In genomic region chr9:79920540-79920933, GRCm38 (mm10) we compare ENCODE assay signal across 17 mouse cellular contexts.
A peak's percentile ranks its signal among the peaks of the same experiment; 100 is the strongest.
DNase-seq lines count a peak whose midpoint lies in the region; ATAC-seq and TF ChIP-seq lines count a peak whose summit lies in the region.
"Had no signal": no experiment of that assay in that cellular context is flagged by ENCODE, and none has a peak within 500 bp of the region (broad histone marks: within the 10 kb centered on the region; RNA-seq: fewer than 3 reads in every experiment).

No protein-coding gene starts in this region.

- no peak overlapping the region for H3K9ac ChIP-seq in heart, adult 2 months (ENCODE audit: low read depth, low read length)
- H3K9ac ChIP-seq in lung, embryonic 14.5 days = no peak overlapping the region
- H3K9ac ChIP-seq in forebrain, embryonic 15.5 days (replicated peaks) = no peak overlapping the region
- no peak overlapping the region for H3K9ac ChIP-seq in stomach, embryonic 16.5 days (ENCODE audit: low read length)
- H3K9ac ChIP-seq: neural tube, embryonic 15.5 days had no signal

- intact Hi-C loops in heart, adult 2 months (cut with DNase I) = no loop called here

- no peaks in the 10 kb centered on the region for H3K9me3 ChIP-seq in lung, embryonic 14.5 days (ENCODE audit: low read depth, low read length)
- no peaks in the 10 kb centered on the region for H3K9me3 ChIP-seq in forebrain, embryonic 15.5 days
- H3K9me3 ChIP-seq in stomach, embryonic 16.5 days (replicated peaks; ENCODE audit: control insufficient read depth, low read length) = no peaks in the 10 kb centered on the region
- H3K9me3 ChIP-seq: midbrain, embryonic 10.5 days; neural tube, embryonic 15.5 days had no signal

- H3K4me1 ChIP-seq in heart, adult 2 months (ENCODE audit: control insufficient read depth, insufficient read depth, low read length) = peaks cover 23% of the 10 kb centered on the region
- H3K4me1 ChIP-seq in lung, embryonic 14.5 days (ENCODE audit: insufficient read depth) = peaks cover 25% of the 10 kb centered on the region
- peaks cover 8% of the 10 kb centered on the region; the same call in 1 of the 2 replicates for H3K4me1 ChIP-seq in forebrain, embryonic 15.5 days
- peaks cover 11% of the 10 kb centered on the region; the same call in 1 of the 2 replicates for H3K4me1 ChIP-seq in stomach, embryonic 16.5 days (ENCODE audit: control insufficient read depth, insufficient read depth, low read length)
- peaks cover 16% of the 10 kb centered on the region for H3K4me1 ChIP-seq in thymus, adult 2 months (replicated peaks; ENCODE audit: control insufficient read depth, insufficient read depth, low read length)
- H3K4me1 ChIP-seq: neural tube, embryonic 15.5 days had no signal

- H3K4me2 ChIP-seq in lung, embryonic 14.5 days = no peak overlapping the region
- no peak overlapping the region for H3K4me2 ChIP-seq in forebrain, embryonic 15.5 days (replicated peaks)
- H3K4me2 ChIP-seq in stomach, embryonic 16.5 days (ENCODE audit: low read depth, low read length) = no peak overlapping the region
- H3K4me2 ChIP-seq: neural tube, embryonic 15.5 days had no signal

- no peak overlapping the region for H3K4me3 ChIP-seq in heart, adult 2 months
- no peak overlapping the region for H3K4me3 ChIP-seq in lung, embryonic 14.5 days (ENCODE audit: low read depth, low read length)
- no peak overlapping the region for H3K4me3 ChIP-seq in forebrain, embryonic 15.5 days
- no peak overlapping the region for H3K4me3 ChIP-seq in stomach, embryonic 16.5 days (replicated peaks; ENCODE audit: low read length)
- no peak overlapping the region for H3K4me3 ChIP-seq in thymus, adult 2 months (ENCODE audit: control insufficient read depth, insufficient read depth, low read length)
- H3K4me3 ChIP-seq: midbrain, embryonic 10.5 days; neural tube, embryonic 15.5 days had no signal

- peaks cover 14% of the 10 kb centered on the region for H3K36me3 ChIP-seq in heart, adult 2 months (ENCODE audit: control insufficient read depth, insufficient read depth, low read length)
- H3K36me3 ChIP-seq in lung, embryonic 14.5 days (ENCODE audit: insufficient read depth) = no peaks in the 10 kb centered on the region
- H3K36me3 ChIP-seq in forebrain, embryonic 15.5 days = no peaks in the 10 kb centered on the region
- H3K36me3 ChIP-seq in stomach, embryonic 16.5 days (ENCODE audit: control insufficient read depth, insufficient read depth, low read length) = no peaks in the 10 kb centered on the region
- no peaks in the 10 kb centered on the region for H3K36me3 ChIP-seq in thymus, adult 2 months (ENCODE audit: control insufficient read depth, insufficient read depth, low read length)
- H3K36me3 ChIP-seq: midbrain, embryonic 10.5 days; neural tube, embryonic 15.5 days had no signal

- no peak for DNase-seq in heart, adult 2 months
- no peak for DNase-seq in heart, adult 18-20 months
- no peak for DNase-seq in lung, embryonic 14.5 days
- no peak for DNase-seq in lung, postnatal 14 days
- no peak for DNase-seq in thymus, adult 2 months
- no peak for DNase-seq in retina, postnatal 1 day
- DNase-seq: B cell, adult 2 months; cerebellum, adult 18-20 months; gastrocnemius, postnatal 36 days; kidney, adult 9 months; kidney, postnatal 4 days; lung, postnatal 36 days had no signal

- no peak for TF ChIP-seq CTCF in heart, adult 2 months (IDR thresholded peaks at IDR 0.05)
- TF ChIP-seq CTCF in lung, embryonic 14.5 days (IDR thresholded peaks at IDR 0.05; ENCODE audit: low read depth) = no peak
- no peak for TF ChIP-seq CTCF in thymus, adult 2 months (IDR thresholded peaks at IDR 0.05; ENCODE audit: borderline replicate concordance, control insufficient read depth, extremely low read depth, insufficient read depth, low read length, poor library complexity)

- peaks cover 3% of the 10 kb centered on the region for H3K79me2 ChIP-seq in heart, adult 2 months (replicated peaks; ENCODE audit: control insufficient read depth, insufficient read depth, low read length)

- no peaks in the 10 kb centered on the region for H3K27me3 ChIP-seq in heart, adult 2 months (ENCODE audit: control insufficient read depth, insufficient read depth, low read length)
- H3K27me3 ChIP-seq in lung, embryonic 14.5 days (ENCODE audit: insufficient read depth, low read length) = no peaks in the 10 kb centered on the region
- no peaks in the 10 kb centered on the region for H3K27me3 ChIP-seq in forebrain, embryonic 15.5 days
- H3K27me3 ChIP-seq in stomach, embryonic 16.5 days (ENCODE audit: control insufficient read depth, insufficient read depth, low read length) = no peaks in the 10 kb centered on the region
- no peaks in the 10 kb centered on the region for H3K27me3 ChIP-seq in thymus, adult 2 months (ENCODE audit: control insufficient read depth, insufficient read depth, low read length)
- H3K27me3 ChIP-seq: neural tube, embryonic 15.5 days had no signal

- H3K27ac ChIP-seq in heart, adult 2 months = peak overlapping the region; percentile 66
- peak overlapping the region; percentile 59 for H3K27ac ChIP-seq in lung, embryonic 14.5 days (ENCODE audit: low read depth)
- no peak overlapping the region for H3K27ac ChIP-seq in forebrain, embryonic 15.5 days (replicated peaks)
- H3K27ac ChIP-seq in stomach, embryonic 16.5 days (ENCODE audit: low read length) = peak overlapping the region; percentile 58; the same call in 1 of the 2 replicates
- H3K27ac ChIP-seq in thymus, adult 2 months (ENCODE audit: control insufficient read depth, insufficient read depth, low read length) = no peak overlapping the region
- H3K27ac ChIP-seq: neural tube, embryonic 15.5 days had no signal

- WGBS in heart, adult 2 months = 16% methylated on average over 5 of the region's 5 CpGs
- 68% methylated on average over 5 of the region's 5 CpGs for WGBS in lung, embryonic 14.5 days
- 39% methylated on average over 5 of the region's 5 CpGs for WGBS in forebrain, embryonic 15.5 days
- 58% methylated on average over 5 of the region's 5 CpGs for WGBS in stomach, embryonic 16.5 days
- WGBS in thymus, adult 2 months = 76% methylated on average over 5 of the region's 5 CpGs

- TF ChIP-seq POLR2A in heart, adult 2 months (IDR thresholded peaks at IDR 0.05; ENCODE audit: insufficient read depth, low read depth, low read length) = no peak
- no peak for TF ChIP-seq POLR2A in thymus, adult 2 months (IDR thresholded peaks at IDR 0.05; ENCODE audit: control insufficient read depth, extremely low read depth, insufficient read depth, low read length, poor library complexity)

- no peak for TF ChIP-seq EP300 in heart, adult 2 months (IDR thresholded peaks at IDR 0.05; ENCODE audit: insufficient read depth, low read depth, low read length)

- no peak for ATAC-seq in lung, embryonic 14.5 days (ENCODE audit: insufficient read depth)
- 0 out of 2 replicates have a peak, but pooled peaks have one; percentile 39 for ATAC-seq in forebrain, embryonic 15.5 days (replicated peaks)
- no peak for ATAC-seq in stomach, embryonic 16.5 days (ENCODE audit: insufficient read depth, low FRiP score)
- ATAC-seq: hindbrain, embryonic 16.5 days had no signal

Comparison
In these comparisons a context has a peak if more than half of its experiments do, and no peak if none do; other contexts are left out.
1. H3K27ac ChIP-seq: peak in heart, adult 2 months (single experiment), lung, embryonic 14.5 days (single experiment) and stomach, embryonic 16.5 days (single experiment); none in forebrain, embryonic 15.5 days (single experiment) and thymus, adult 2 months (single experiment).